Mouse (Mus musculus) ES-Bruce4 (cell line): ENCODE measurements around the gene Olfr1449.

ENCODE experiments used
- CTCF ChIP-seq: IDR thresholded peaks from one replicate; pipeline ENCODE4 v1.8.1; 2011; ENCODE audit warnings: low read depth, low read length
- EP300 ChIP-seq: IDR thresholded peaks from 2 replicates; pipeline ENCODE4 v1.6.1; 2011; ENCODE audit warnings: low read depth, low read length; ENCODE audit not compliant: insufficient read depth
- POLR2A ChIP-seq: IDR thresholded peaks from one replicate; pipeline ENCODE4 v1.8.1; 2011; ENCODE audit warnings: low read length; ENCODE audit not compliant: insufficient read depth

DNA sequence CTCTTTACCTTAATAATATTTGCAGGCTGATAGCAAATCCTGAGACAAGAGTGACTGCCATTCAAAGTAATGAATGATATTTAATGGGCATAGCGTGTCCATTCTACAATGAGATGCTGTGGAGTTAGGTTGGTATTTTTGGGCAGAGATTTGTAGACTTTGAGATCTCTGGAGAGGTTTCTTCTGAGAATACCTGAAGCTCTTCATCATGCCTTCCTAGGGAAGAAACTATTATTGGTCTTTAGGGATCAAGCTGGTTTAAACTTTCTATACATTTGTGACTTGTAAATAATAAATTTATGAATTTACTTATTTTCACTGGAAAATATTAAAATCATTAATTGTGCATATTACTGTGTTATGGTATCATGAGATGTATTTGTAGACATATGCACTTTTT, 37.2 kb upstream of the Olfr1449 start, which contains the start of gene Olfr1446:
- TF ChIP-seq EP300 (no peak), POLR2A (no peak), CTCF (no peak)
